Mouse (Mus musculus): ENCODE measurements around the gene Mex3d. TPM values are rescaled to one million over a fixed set of nuclear protein-coding genes. Genes with fewer than 3 reads are reported as not detected.

Mex3d gene
- total RNA-seq, 2 experiments from 2014 or later: 4.7 to 5.1 TPM

- no peak for DNase-seq
- Histone ChIP-seq H3K4me3 (no peak overlapping the region), H3K27ac (no peak overlapping the region)
- peak; percentile 71 for TF ChIP-seq CTCF (IDR thresholded peaks at IDR 0.05)
- intact Hi-C loops (cut with DNase I): loop anchor here (5.0 to 10.0 kb wide), 2 partner anchors 35 to 127 kb away; no protein-coding TSS in a partner anchor
Observed at GRCm38 (mm10) chr10:80377716-80378115, 9.7 kb downstream of the Mex3d start.

DNA sequence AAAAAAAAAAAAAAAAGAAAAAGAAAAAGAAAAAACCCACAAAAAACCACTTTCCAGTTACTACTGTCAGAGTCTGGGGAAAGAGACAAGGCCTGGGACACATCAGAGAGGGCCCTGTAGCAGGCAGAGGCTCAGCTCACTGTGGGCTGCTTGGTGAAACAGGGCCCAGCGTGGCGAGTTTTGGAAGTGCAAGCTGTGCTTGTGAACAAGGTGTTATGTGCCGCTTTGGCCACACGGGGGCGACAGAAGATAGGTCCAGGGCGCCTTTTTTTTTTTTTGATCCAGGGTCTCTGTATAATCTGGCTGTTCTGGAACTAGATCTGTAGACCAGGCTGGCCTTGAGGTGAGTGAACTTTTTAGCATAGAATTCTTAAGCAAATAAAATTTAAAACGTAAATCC lies 11.3 kb downstream of the Mex3d start:
- peak; percentile 94 for DNase-seq
- TF ChIP-seq CTCF (IDR thresholded peaks at IDR 0.05): peak; percentile 95
- intact Hi-C loops (cut with DNase I): loop anchor here (5.0 to 10.0 kb wide), 2 partner anchors 34 to 129 kb away; no protein-coding TSS in a partner anchor
- H3K4me3 ChIP-seq: no peak overlapping the region
- no peak overlapping the region for H3K27ac ChIP-seq

GRCm38 (mm10) chr10:80374063-80374462 lies 13.4 kb downstream of the Mex3d start:
- TF ChIP-seq CTCF (IDR thresholded peaks at IDR 0.05): peak; percentile 82
- DNase-seq: peak; percentile 78
- no peak overlapping the region for H3K27ac ChIP-seq
- no peak overlapping the region for H3K4me3 ChIP-seq
- intact Hi-C loops (cut with DNase I): loop anchor here (1.0 to 10.0 kb wide), 3 partner anchors 24 to 131 kb away; partner anchors contain the start of gene Apc2

GRCm38 (mm10) chr10:80372706-80373105 lies 14.8 kb downstream of the Mex3d start:
- DNase-seq: no peak
- intact Hi-C loops (cut with DNase I): loop anchor here (10.0 kb wide), 1 partner anchor 132 kb away; no protein-coding TSS in a partner anchor
- Histone ChIP-seq H3K4me3 (no peak overlapping the region), H3K27ac (no peak overlapping the region)
- no peak for TF ChIP-seq CTCF (IDR thresholded peaks at IDR 0.05)

DNA sequence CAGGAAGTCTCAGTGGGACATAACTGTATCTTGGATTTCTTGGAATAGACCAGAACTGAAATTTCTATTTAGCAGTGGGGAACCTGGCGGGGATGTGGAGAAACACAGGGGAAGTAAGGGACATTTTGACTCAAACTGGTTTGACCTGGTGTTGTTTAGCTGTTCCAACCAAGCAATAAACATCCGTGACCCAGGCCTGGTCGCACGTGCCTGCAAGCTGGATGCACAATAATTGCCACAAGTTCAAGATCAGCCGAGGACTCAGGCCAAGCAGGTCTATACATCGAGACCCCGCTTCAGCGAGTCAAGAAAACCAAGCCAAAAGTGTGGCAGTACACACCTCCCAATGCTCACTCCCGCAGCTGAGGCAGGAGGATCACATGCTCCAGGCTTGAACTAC lies 15.5 kb downstream of the Mex3d start:
- no peak for TF ChIP-seq CTCF (IDR thresholded peaks at IDR 0.05)
- H3K27ac ChIP-seq: no peak overlapping the region
- DNase-seq: no peak
- H3K4me3 ChIP-seq: no peak overlapping the region
- intact Hi-C loops (cut with DNase I): loop anchor here (10.0 kb wide), 1 partner anchor 133 kb away; no protein-coding TSS in a partner anchor

GRCm38 (mm10) chr10:80371411-80371966 lies 16.0 kb downstream of the Mex3d start:
- no peak overlapping the region for H3K27ac ChIP-seq
- DNase-seq: peak; percentile 45
- TF ChIP-seq CTCF (IDR thresholded peaks at IDR 0.05): no peak
- peak overlapping the region; percentile 56 for H3K4me3 ChIP-seq
- intact Hi-C loops (cut with DNase I): loop anchor here (10.0 kb wide), 1 partner anchor 133 kb away; no protein-coding TSS in a partner anchor

DNA sequence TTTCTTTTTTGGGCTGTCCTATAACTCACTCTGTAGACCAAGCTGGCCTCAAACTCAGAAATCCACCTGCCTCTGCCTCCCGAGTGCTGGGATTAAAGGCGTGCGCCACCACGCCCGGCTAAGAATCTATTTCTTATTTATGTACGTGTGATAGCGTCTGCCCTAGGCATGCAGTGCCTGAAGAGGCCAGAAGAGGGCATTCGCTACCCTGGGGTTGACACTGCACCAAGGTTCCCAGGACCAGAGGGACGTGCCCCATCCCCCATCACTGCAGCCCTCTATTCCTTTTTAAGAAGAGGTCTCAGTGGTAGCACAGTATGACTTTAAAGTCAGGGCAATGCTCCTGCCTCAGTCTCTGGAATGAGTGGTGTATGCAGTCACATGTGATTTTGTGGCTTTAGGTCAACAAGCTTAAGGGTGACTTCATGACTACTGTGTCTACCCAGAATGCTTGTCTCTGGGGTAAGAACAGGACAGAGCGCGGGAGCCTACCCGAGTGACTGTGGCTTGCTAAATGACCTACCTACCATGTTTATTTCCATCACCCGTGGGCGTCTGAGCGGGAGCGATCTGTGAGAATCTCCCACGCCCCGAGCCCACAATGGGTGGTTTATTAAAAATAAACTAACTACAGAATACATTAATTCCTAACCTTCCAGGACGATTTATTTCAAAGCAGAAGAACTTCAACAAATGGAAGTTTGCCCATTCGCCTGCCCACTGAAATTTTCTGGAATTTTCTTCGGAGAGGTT lies 17.3 kb downstream of the Mex3d start:
- intact Hi-C loops (cut with DNase I): loop anchor here (10.0 kb wide), 1 partner anchor 135 kb away; no protein-coding TSS in a partner anchor
- TF ChIP-seq CTCF (IDR thresholded peaks at IDR 0.05): peak; percentile 50
- no peak overlapping the region for H3K27ac ChIP-seq

GRCm38 (mm10) chr10:80368392-80368791 lies 19.1 kb downstream of the Mex3d start:
- Histone ChIP-seq H3K4me3 (no peak overlapping the region), H3K27ac (no peak overlapping the region)
- intact Hi-C loops (cut with DNase I): no loop called here
- TF ChIP-seq CTCF (IDR thresholded peaks at IDR 0.05): no peak
- DNase-seq: no peak

More for the DNA sequence above, 17.3 kb downstream of the Mex3d start:
- no peak for DNase-seq
- H3K4me3 ChIP-seq: no peak overlapping the region

DNA sequence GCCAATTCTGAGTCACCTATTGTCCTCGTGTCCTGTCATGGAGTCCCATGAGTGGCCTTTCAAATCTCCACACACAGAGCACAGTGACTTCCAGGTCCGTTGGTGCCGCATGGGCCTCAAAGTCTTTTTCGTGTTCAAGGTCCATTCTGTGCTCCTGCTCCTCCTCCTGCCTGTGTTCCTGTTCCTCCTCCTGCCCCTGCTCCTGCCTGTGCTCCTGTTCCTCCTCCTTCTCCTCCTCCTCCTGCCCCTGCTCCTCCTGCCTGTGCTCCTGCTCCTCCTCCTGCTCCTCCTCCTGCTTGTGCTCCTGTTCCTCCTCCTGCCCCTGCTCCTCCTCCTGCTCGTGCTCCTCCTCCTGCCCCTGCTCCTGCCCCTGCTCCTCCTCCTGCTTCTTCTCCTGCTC lies 19.5 kb downstream of the Mex3d start:
- intact Hi-C loops (cut with DNase I): no loop called here
- no peak for DNase-seq
- Histone ChIP-seq H3K27ac (no peak overlapping the region), H3K4me3 (no peak overlapping the region)
- TF ChIP-seq CTCF (IDR thresholded peaks at IDR 0.05): no peak

- TF ChIP-seq CTCF (IDR thresholded peaks at IDR 0.05): no peak
- Histone ChIP-seq H3K27ac (no peak overlapping the region), H3K4me3 (no peak overlapping the region)
- DNase-seq: no peak
- intact Hi-C loops (cut with DNase I): no loop called here
Observed at GRCm38 (mm10) chr10:80365736-80366135, 21.7 kb downstream of the Mex3d start.

GRCm38 (mm10) chr10:80363734-80364133 lies 23.7 kb downstream of the Mex3d start:
- Histone ChIP-seq H3K4me3 (no peak overlapping the region), H3K27ac (no peak overlapping the region)
- DNase-seq: no peak
- no peak for TF ChIP-seq CTCF (IDR thresholded peaks at IDR 0.05)
- intact Hi-C loops (cut with DNase I): no loop called here

DNA sequence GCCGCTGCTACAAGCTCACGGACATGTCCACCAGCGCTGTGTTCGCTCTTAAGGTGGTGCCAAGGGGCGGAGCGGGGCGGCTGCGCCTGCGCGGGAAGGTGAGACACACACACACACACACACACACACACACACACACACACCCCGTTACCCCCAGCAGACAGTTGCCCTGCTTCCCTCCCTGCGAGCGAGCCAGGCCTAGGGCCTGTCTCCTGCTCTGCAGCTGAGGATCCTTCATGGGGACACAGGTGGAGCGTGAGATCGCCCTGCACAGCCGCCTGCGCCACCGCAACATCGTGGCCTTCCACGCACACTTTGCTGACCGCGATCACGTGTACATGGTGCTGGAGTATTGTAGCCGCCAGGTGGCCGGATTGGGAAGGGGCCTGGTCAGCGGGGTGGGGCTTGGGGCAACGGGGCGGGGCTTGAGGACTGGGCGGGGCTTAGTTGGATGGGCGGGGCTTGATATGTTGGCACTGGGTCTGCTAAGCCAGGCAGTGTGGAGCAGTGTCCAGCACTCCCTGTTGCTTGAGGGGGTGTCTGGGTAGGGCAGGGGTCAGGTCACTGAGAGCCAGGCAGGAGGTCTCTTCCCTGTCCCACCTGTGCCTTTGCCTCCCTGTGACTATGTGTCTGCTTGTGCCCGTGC lies 29.3 kb downstream of the Mex3d start:
- peak; percentile 4; the same call in 1 of the 2 replicates for TF ChIP-seq CTCF (IDR thresholded peaks at IDR 0.05)
- peak overlapping the region; percentile 54 for H3K4me3 ChIP-seq
- intact Hi-C loops (cut with DNase I): no loop called here
- peak; percentile 57 for DNase-seq
- H3K27ac ChIP-seq: no peak overlapping the region

DNA sequence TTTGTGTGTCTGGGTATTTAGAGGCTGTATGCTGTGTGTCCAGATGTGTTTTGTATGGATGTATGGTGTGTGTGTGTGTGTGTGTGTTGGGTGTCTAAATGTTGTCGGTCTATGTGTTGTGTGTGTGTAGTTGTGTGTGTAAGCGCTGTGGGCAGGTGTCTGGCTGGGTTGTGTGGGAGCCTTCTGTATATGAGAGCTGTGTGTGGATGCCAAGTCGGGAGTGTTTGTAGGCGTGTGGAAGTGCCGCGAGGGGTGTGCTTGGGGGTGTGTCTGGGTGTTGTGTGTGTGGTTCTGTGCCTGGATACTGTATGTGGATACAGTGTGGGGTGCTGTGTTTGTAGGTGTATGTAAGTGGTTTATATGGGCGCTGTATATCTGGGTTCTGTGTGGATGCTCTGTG lies 30.1 kb downstream of the Mex3d start:
- no peak for DNase-seq
- no peak for TF ChIP-seq CTCF (IDR thresholded peaks at IDR 0.05)
- Histone ChIP-seq H3K27ac (no peak overlapping the region), H3K4me3 (peak overlapping the region; percentile 54; the same call in 1 of the 2 replicates)
- intact Hi-C loops (cut with DNase I): no loop called here
